Mouse (Mus musculus) liver, embryonic 14.5 days (tissue): ENCODE measurements around the gene Rcbtb2.

Experiments used
- CTCF ChIP-seq: IDR thresholded peaks from 2 replicates; pipeline ENCODE4 v1.5.1; 2016; ENCODE audit warnings: antibody characterized with exemption, low read depth, control low read depth
- EP300 ChIP-seq: IDR thresholded peaks from 2 replicates; pipeline ENCODE4 v1.6.1; 2016; ENCODE audit warnings: antibody characterized with exemption, low read depth

- TF ChIP-seq EP300 (no peak), CTCF (no peak)
Observed at GRCm38 (mm10) chr14:73088224-73088623, 34.6 kb upstream of the Rcbtb2 start.
